Mouse (Mus musculus): Measurements from ENCODE around the gene Pfdn6.

- TF ChIP-seq CTCF (IDR thresholded peaks at IDR 0.05; ENCODE audit: control insufficient read depth, insufficient read depth, insufficient read length) (no peak), CEBPB (IDR thresholded peaks at IDR 0.05; ENCODE audit: low read depth) (no peak), MYOG (IDR thresholded peaks at IDR 0.05; ENCODE audit: control insufficient read depth, extremely low read depth, insufficient read length) (no peak), USF1 (IDR thresholded peaks at IDR 0.05; ENCODE audit: low read depth) (no peak), MAX (IDR thresholded peaks at IDR 0.05) (no peak)
These were observed 16.2 kb upstream of the Pfdn6 start for GRCm38 (mm10) chr17:33956336-33956735.

Data from C2C12 (cell line).